Mouse (Mus musculus): Measurements from ENCODE around the gene Neo1.

The Neo1 gene

GRCm38 (mm10) chr9:59036159-59036731, at the start of gene Neo1:
Gene Neo1, minus strand, starts transcription at chr9:59036441.
- peak; percentile 96 for DNase-seq

- no peak for DNase-seq
These were observed 39.4 kb upstream of the Neo1 start for GRCm38 (mm10) chr9:59075632-59076031.

GRCm38 (mm10) chr9:59073887-59074286, 37.6 kb upstream of the Neo1 start:
- DNase-seq: no peak

GRCm38 (mm10) chr9:59072076-59072777, 36.0 kb upstream of the Neo1 start:
- DNase-seq: peak; percentile 71

- DNase-seq: no peak
These were observed 35.2 kb upstream of the Neo1 start for GRCm38 (mm10) chr9:59071220-59071977.

GRCm38 (mm10) chr9:59070216-59070615, 34.0 kb upstream of the Neo1 start:
- no peak for DNase-seq

GRCm38 (mm10) chr9:59065616-59066301, 29.5 kb upstream of the Neo1 start:
- no peak for DNase-seq

- no peak for DNase-seq
These were observed 26.2 kb upstream of the Neo1 start for GRCm38 (mm10) chr9:59062409-59062808.

- DNase-seq: no peak
These were observed 23.9 kb upstream of the Neo1 start for GRCm38 (mm10) chr9:59060026-59060605.

- no peak for DNase-seq
These were observed 22.9 kb upstream of the Neo1 start for GRCm38 (mm10) chr9:59059158-59059557.

GRCm38 (mm10) chr9:59058060-59058459, 21.8 kb upstream of the Neo1 start:
- no peak for DNase-seq

- DNase-seq: no peak
These were observed 20.0 kb upstream of the Neo1 start for GRCm38 (mm10) chr9:59056281-59056680.

- no peak for DNase-seq
These were observed 5.6 kb upstream of the Neo1 start for GRCm38 (mm10) chr9:59041805-59042204.

GRCm38 (mm10) chr9:59036732-59037341, 596 bp upstream of the Neo1 start:
- no peak for DNase-seq

- DNase-seq: peak; percentile 82
These were observed 691 bp downstream of the Neo1 start for GRCm38 (mm10) chr9:59035342-59036158.

GRCm38 (mm10) chr9:59034836-59035235, 1.4 kb downstream of the Neo1 start:
- no peak for DNase-seq

- no peak for DNase-seq
These were observed 2.7 kb downstream of the Neo1 start for GRCm38 (mm10) chr9:59033492-59033891.

- peak; percentile 11 for DNase-seq
These were observed 11.9 kb downstream of the Neo1 start for GRCm38 (mm10) chr9:59024245-59024844.

GRCm38 (mm10) chr9:59016060-59016719, 20.1 kb downstream of the Neo1 start:
- DNase-seq: no peak

GRCm38 (mm10) chr9:59013365-59013764, 22.9 kb downstream of the Neo1 start:
- peak; percentile 77 for DNase-seq

Measured in retina, postnatal 1 day (tissue).